Comparison of ENCODE assay signal across 7 mouse cellular contexts in genomic region chr11:117238169-117238568, GRCm38 (mm10). TPM values are rescaled to one million over a fixed set of nuclear protein-coding genes. Genes with fewer than 3 reads are reported as not detected.
DNase-seq lines count a peak whose midpoint lies in the region; ATAC-seq and TF ChIP-seq lines count a peak whose summit lies in the region.

No protein-coding gene starts in this region.

- H3K27me3 ChIP-seq in intestine, postnatal 0 days (replicated peaks; ENCODE audit: control insufficient read depth, insufficient read depth, low read length) = no peaks in the 10 kb centered on the region
- peaks cover 5% of the 10 kb centered on the region; the same call in 1 of the 2 replicates for H3K27me3 ChIP-seq in midbrain, embryonic 15.5 days (replicated peaks)

- H3K27ac ChIP-seq in intestine, postnatal 0 days (ENCODE audit: low read depth, low read length) = no peak overlapping the region
- no peak overlapping the region for H3K27ac ChIP-seq in midbrain, embryonic 15.5 days

- 6% methylated on average over 4 of the region's 4 CpGs for WGBS in intestine, postnatal 0 days
- 2% methylated on average over 4 of the region's 4 CpGs for WGBS in midbrain, embryonic 15.5 days

- intact Hi-C loops in gastrocnemius, postnatal 36 days (cut with DNase I) = loop anchor here (2.0 to 5.0 kb wide), 2 partner anchors 79 to 166 kb away; no protein-coding TSS in a partner anchor
- intact Hi-C loops in left cerebral cortex, postnatal 25 days (cut with DNase I) = loop anchor here (1.0 to 5.0 kb wide), 2 partner anchors 74 to 120 kb away; no protein-coding TSS in a partner anchor

- peak; percentile 92 for DNase-seq in adrenal gland, adult 2 months
- peak; percentile 95 for DNase-seq in embryo, embryonic 10.5 days (ENCODE audit: low spot score)
- peak; percentile 92 to 97 for DNase-seq in gastrocnemius, postnatal 36 days
- DNase-seq in left cerebral cortex, postnatal 25 days (ENCODE audit: low spot score in 2 of 2) = peak; percentile 92 to 96
- DNase-seq in spleen, adult 18-20 months = peak; percentile 76 to 91

- H3K9me3 ChIP-seq in intestine, postnatal 0 days (ENCODE audit: control insufficient read depth) = no peaks in the 10 kb centered on the region
- no peaks in the 10 kb centered on the region for H3K9me3 ChIP-seq in midbrain, embryonic 15.5 days

- peaks cover 9% of the 10 kb centered on the region; the same call in 1 of the 2 replicates for H3K4me1 ChIP-seq in intestine, postnatal 0 days (replicated peaks; ENCODE audit: control insufficient read depth, insufficient read depth, low read length)
- peaks cover 14% of the 10 kb centered on the region for H3K4me1 ChIP-seq in midbrain, embryonic 15.5 days

- peak; percentile 94 for TF ChIP-seq CTCF in intestine, postnatal 0 days (IDR thresholded peaks at IDR 0.05; ENCODE audit: low read depth)

- ATAC-seq in intestine, postnatal 0 days = peak; percentile 14; the same call in 1 of the 2 replicates
- peak; percentile 73 for ATAC-seq in midbrain, embryonic 15.5 days (replicated peaks)

- H3K36me3 ChIP-seq in intestine, postnatal 0 days (ENCODE audit: control insufficient read depth, insufficient read depth) = no peaks in the 10 kb centered on the region
- no peaks in the 10 kb centered on the region for H3K36me3 ChIP-seq in midbrain, embryonic 15.5 days (replicated peaks)

- no peak overlapping the region for H3K9ac ChIP-seq in intestine, postnatal 0 days (ENCODE audit: low read depth, low read length)
- H3K9ac ChIP-seq in midbrain, embryonic 15.5 days = no peak overlapping the region

- no peak overlapping the region for H3K4me3 ChIP-seq in intestine, postnatal 0 days (ENCODE audit: low read depth, low read length)
- H3K4me3 ChIP-seq in midbrain, embryonic 15.5 days = no peak overlapping the region

- H3K4me2 ChIP-seq in intestine, postnatal 0 days (replicated peaks; ENCODE audit: low read depth) = no peak overlapping the region
- no peak overlapping the region for H3K4me2 ChIP-seq in midbrain, embryonic 15.5 days

RNA-seq across cellular contexts. Expression of gene Sept9, which starts 38.7 kb away (rescaled TPM):
- 100 to 1,000 TPM; 143 to 149 TPM for total RNA-seq in adrenal gland, adult 2 months (2021)
- polyA plus RNA-seq in adrenal gland, adult 2 months (2012; rRNA removed) = 46.5 and 53.7 TPM in 2 replicates
- total RNA-seq in gastrocnemius, postnatal 36 days (2021) = 10 to 100 TPM; 11.3 to 14.2 TPM
- 74.5 and 81.5 TPM in 2 replicates for polyA plus RNA-seq in intestine, postnatal 0 days (2015; fragmentation: Nextera tagmentation; extraction: Ambion mirVana)
- 10 to 100 TPM; 61.0 to 84.7 TPM for total RNA-seq in left cerebral cortex, postnatal 25 days (2021)
- 106 and 112 TPM in 2 replicates for polyA plus RNA-seq in midbrain, embryonic 15.5 days (2015; fragmentation: Nextera tagmentation; extraction: Ambion mirVana)

Comparison
In these comparisons a context has a peak if more than half of its experiments do, and no peak if none do; other contexts are left out.
1. RNA of gene Sept9, which starts 38.7 kb away (total RNA-seq): 143 to 149 TPM in adrenal gland, adult 2 months and 61.0 to 84.7 TPM in left cerebral cortex, postnatal 25 days; 11.3 to 14.2 TPM in gastrocnemius, postnatal 36 days; every median in the first group is over 4 times any median in the second.
2. Peak in every context shown above with its lines, with median percentiles within 50 percentile points of each other: DNase-seq.